Mouse (Mus musculus): ENCODE measurements around the gene Naa38. TPM values are rescaled to one million over a fixed set of nuclear protein-coding genes. Genes with fewer than 3 reads are reported as not detected.

Naa38 gene
- 130 and 134 TPM in 2 replicates for polyA plus RNA-seq (2012; rRNA removed; ENCODE audit: low replicate concordance)

DNA sequence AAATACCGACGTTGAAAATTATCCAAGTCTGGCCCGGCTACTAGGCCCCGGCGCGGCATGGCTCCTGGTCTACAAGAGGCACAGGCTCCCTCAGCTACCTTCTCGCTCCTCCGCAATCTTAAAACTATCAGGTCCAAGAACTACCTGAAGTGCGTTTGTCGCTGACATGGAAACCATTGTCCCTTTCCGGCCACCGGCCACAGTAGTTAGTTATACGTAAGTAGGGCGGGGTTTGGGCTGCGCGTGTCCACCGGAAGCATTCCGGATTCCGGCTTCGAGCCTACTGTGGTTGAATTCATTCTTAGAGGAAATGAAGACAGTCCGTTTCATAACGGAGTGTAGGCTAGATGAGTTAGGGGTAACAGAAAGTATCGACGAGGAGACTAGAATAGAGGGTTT is at the start of gene Naa38, which contains the start of gene Cyb5d1:
Naa38 (plus strand) TSS at position 253 of the 399 bp plus-strand sequence.
Cyb5d1 (minus strand) TSS at position 397 of the 399 bp plus-strand sequence.

DNA sequence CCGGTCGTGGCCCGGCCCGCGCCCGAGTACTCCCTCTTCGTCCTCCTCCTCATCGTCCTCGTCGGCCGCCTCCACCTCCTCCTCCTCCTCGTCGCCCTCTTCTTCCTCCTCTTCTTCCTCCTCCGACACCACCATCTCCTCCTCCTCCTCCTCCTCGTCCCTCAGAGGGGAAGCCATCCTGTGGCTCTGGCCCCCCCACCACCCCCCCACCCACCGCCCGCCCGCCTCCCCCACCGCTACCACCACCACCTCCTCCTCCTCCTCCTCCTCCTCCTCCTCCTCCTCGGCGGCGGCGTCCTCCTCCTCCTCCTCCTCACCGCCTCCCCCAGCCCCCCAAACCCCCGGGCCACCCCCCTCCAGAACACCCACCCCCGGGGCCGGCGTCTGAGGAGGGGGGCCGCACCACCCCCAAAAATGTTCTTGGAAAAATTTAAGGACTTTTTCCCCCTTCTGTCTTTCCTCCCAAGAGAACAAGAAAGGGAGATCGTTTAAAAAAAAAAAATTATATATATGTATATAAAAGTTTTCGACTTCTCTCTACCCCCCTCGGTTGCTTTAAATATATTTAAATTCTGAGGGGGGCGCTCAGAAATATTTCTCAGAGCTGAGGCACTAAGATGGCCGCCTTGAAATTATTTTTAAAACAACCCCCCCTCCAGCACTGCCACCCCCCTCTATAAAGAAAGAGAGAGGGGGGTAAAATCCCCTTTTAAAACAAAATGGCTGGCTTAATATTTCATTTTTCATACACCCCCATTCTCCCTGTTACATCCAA is 25.9 kb upstream of the Naa38 start, which contains the start of gene Chd3:
Chd3 (minus strand) TSS at position 192 of the 775 bp plus-strand sequence.

DNA sequence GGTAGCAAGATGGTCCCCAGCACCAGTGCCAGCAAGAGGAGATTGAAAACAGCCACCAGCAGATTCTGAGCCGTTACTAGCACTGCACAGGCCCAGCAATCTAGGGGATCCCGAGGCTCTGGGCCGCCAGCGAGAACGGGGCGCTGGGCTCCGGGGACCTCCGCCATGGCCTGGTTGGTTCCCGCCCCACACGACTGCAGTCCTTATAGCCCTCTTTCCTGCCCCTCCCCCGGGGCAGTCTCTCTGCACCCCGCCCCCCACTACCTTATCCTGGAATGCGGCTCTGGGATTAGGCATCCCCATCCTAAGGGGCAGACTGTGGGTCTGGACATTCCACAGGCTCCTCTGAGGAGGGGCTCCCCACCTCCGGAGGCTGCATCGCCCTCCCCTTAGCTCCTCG is 2.8 kb downstream of the Naa38 start, which contains the start of gene Tmem88:
Tmem88 (minus strand) TSS at position 176 of the 400 bp plus-strand sequence.

DNA sequence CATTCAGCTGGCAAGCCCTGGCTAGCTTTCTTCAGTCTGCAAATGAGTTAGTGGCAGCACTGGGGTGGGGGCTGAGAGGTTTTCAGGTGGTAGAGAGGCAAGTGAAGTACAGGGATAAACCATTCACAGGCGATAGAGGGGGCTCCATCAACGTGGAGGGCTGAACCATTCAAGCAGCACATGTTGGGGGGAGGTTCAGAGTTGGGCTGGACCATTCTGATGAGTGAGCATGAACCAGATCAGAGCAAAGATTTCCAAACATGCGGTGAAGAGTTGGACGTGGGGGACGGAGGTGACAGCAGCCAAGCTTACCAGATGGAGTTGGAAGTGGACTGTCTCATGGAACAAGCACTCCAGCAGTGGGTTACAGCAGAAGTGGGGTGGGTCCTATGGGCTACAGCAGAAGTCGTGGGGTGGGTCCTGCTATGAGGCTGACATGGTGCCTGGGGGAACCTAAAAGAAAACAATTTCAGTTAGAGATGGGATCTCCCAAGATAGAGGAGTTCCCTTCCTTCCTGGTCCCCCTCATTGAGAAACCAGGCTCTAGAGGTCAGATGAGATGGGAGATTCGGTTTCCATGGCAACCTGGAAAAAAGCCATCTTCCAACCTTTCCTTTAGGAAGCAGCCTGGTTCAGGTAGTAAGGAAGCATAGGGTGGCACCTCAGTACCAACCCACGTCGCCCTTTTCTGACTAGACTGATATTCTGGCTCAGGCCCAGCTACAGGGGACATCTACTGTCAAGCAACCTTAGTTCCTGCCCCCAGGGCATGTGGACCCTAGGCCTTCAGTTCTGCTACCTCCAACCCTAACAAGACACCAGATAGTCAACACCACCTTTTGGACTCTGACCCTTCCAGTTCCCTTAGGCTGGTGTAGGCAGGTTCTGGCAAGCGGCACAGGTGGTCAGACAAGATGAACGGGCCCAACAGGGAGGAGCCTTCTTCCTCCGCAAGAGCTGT is 18.2 kb downstream of the Naa38 start, which contains the start of gene Kdm6b:
Kdm6b (minus strand) TSS at position 455 of the 961 bp plus-strand sequence.

Other genes starting within 250 kb of the Naa38 start
- not detected in 2 replicates for gene Alox12b, start 238.5 kb upstream of the Naa38 start, polyA plus RNA-seq (2012; rRNA removed; ENCODE audit: low replicate concordance)
- gene Alox8, start 197.6 kb upstream of the Naa38 start, polyA plus RNA-seq (2012; rRNA removed; ENCODE audit: low replicate concordance) = not detected in 2 replicates
- not detected in 2 replicates for gene Gucy2e, start 158.5 kb upstream of the Naa38 start, polyA plus RNA-seq (2012; rRNA removed; ENCODE audit: low replicate concordance)
- 5.4 and 6.3 TPM in 2 replicates for gene Cntrob, start 71.7 kb upstream of the Naa38 start, polyA plus RNA-seq (2012; rRNA removed; ENCODE audit: low replicate concordance)
- 17.3 and 18.7 TPM in 2 replicates for gene Trappc1, start 71.5 kb upstream of the Naa38 start, polyA plus RNA-seq (2012; rRNA removed; ENCODE audit: low replicate concordance)
- gene Kcnab3, start 69.2 kb upstream of the Naa38 start, polyA plus RNA-seq (2012; rRNA removed; ENCODE audit: low replicate concordance) = 0.50 and 0.82 TPM in 2 replicates
- 0.07 and 0.33 TPM in 2 replicates for gene Rnf227, start 55.0 kb upstream of the Naa38 start, polyA plus RNA-seq (2012; rRNA removed; ENCODE audit: low replicate concordance)
- gene Chd3, start 26.1 kb upstream of the Naa38 start, polyA plus RNA-seq (2012; rRNA removed; ENCODE audit: low replicate concordance) = 136 and 171 TPM in 2 replicates
- 2.0 and 2.9 TPM in 2 replicates for gene Cyb5d1, start 144 bp downstream of the Naa38 start, polyA plus RNA-seq (2012; rRNA removed; ENCODE audit: low replicate concordance)
- gene Tmem88, start 2.7 kb downstream of the Naa38 start, polyA plus RNA-seq (2012; rRNA removed; ENCODE audit: low replicate concordance) = 15.1 and 29.8 TPM in 2 replicates
- 17.7 and 37.7 TPM in 2 replicates for gene Kdm6b, start 18.2 kb downstream of the Naa38 start, polyA plus RNA-seq (2012; rRNA removed; ENCODE audit: low replicate concordance)
- 0.49 and 0.59 TPM in 2 replicates for gene Dnah2, start 153.6 kb downstream of the Naa38 start, polyA plus RNA-seq (2012; rRNA removed; ENCODE audit: low replicate concordance)
- 1.4 and 1.6 TPM in 2 replicates for gene Efnb3, start 164.7 kb downstream of the Naa38 start, polyA plus RNA-seq (2012; rRNA removed; ENCODE audit: low replicate concordance)
- gene Wrap53, start 184.8 kb downstream of the Naa38 start, polyA plus RNA-seq (2012; rRNA removed; ENCODE audit: low replicate concordance) = 20.1 and 31.7 TPM in 2 replicates
- 44.5 and 49.2 TPM in 2 replicates for gene Trp53, start 184.9 kb downstream of the Naa38 start, polyA plus RNA-seq (2012; rRNA removed; ENCODE audit: low replicate concordance)
- 3.0 and 5.0 TPM in 2 replicates for gene Atp1b2, start 210.5 kb downstream of the Naa38 start, polyA plus RNA-seq (2012; rRNA removed; ENCODE audit: low replicate concordance)
- not detected in 2 replicates for gene Shbg, start 222.4 kb downstream of the Naa38 start, polyA plus RNA-seq (2012; rRNA removed; ENCODE audit: low replicate concordance)
- gene Sat2, start 226.5 kb downstream of the Naa38 start, polyA plus RNA-seq (2012; rRNA removed; ENCODE audit: low replicate concordance) = 1.4 TPM in 2 replicates
- gene Fxr2, start 237.5 kb downstream of the Naa38 start, polyA plus RNA-seq (2012; rRNA removed; ENCODE audit: low replicate concordance) = 37.9 and 40.8 TPM in 2 replicates

All from duodenum, adult 2 months (tissue).